Mouse (Mus musculus) brain, embryonic 14.5 days (tissue): ENCODE results near the gene Fam214a.

Experiments used
- CTCF ChIP-seq: fragments of 200-500 bp; IDR thresholded peaks from 2 replicates; pipeline ENCODE4 v1.5.1; 2012; ENCODE audit warnings: inconsistent platforms, mild to moderate bottlenecking, moderate library complexity, borderline replicate concordance; ENCODE audit not compliant: insufficient read depth, insufficient read length; ENCODE audit errors: extremely low read depth
- POLR2A ChIP-seq: fragments of 200-500 bp; IDR thresholded peaks from 2 replicates; pipeline ENCODE4 v1.6.1; 2012; ENCODE audit warnings: mild to moderate bottlenecking, inconsistent platforms, borderline replicate concordance; ENCODE audit not compliant: poor library complexity, insufficient read depth, insufficient read length, severe bottlenecking; ENCODE audit errors: extremely low read depth

GRCm38 (mm10) chr9:75022546-75022945 is 69.9 kb downstream of the Fam214a start:
- no peak for TF ChIP-seq CTCF
- no peak for TF ChIP-seq POLR2A
